Mouse (Mus musculus) hindbrain, embryonic 14.5 days (tissue): ENCODE measurements around the gene Srarp. TPM values are rescaled to one million over a fixed set of nuclear protein-coding genes. Genes with fewer than 3 reads are reported as not detected.

Source experiments
- ATAC-seq: fragments of 200-750 bp; cut with Nextera tagmentation; 2 replicates; pipeline ENCODE4 v1.8.0; 2017; ENCODE audit warnings: moderate number of reproducible peaks, mild to moderate bottlenecking, moderate TSS enrichment, moderate library complexity; ENCODE audit not compliant: low FRiP score
- DNase-seq: peaks from one replicate; pipeline ENCODE4 v3.0.0-alpha.2; 2015; ENCODE audit warnings: low spot score
- H3K27ac ChIP-seq: fragments of 300-500 bp; sonication (generic); 2 replicates; pipeline ENCODE4 v1.5.1; 2014; ENCODE audit warnings: mild to moderate bottlenecking, moderate library complexity
- H3K27me3 ChIP-seq: fragments of 300-500 bp; sonication (generic); 2 replicates; pipeline ENCODE4 v1.6.1; 2014; ENCODE audit warnings: mild to moderate bottlenecking, low read length, mixed read lengths; ENCODE audit not compliant: control insufficient read depth, insufficient read depth
- H3K36me3 ChIP-seq: fragments of 300-500 bp; sonication (generic); replicated peaks from 2 replicates; pipeline ENCODE4 v1.6.1; 2014; ENCODE audit not compliant: control insufficient read depth, insufficient read depth
- H3K4me1 ChIP-seq: fragments of 300-500 bp; sonication (generic); replicated peaks from 2 replicates; pipeline ENCODE4 v1.6.1; 2014; ENCODE audit warnings: antibody characterized with exemption, low read length, mixed read lengths; ENCODE audit not compliant: control insufficient read depth, insufficient read depth
- H3K4me2 ChIP-seq: fragments of 300-500 bp; sonication (generic); replicated peaks from 2 replicates; pipeline ENCODE4 v1.6.1; 2014; ENCODE audit warnings: mild to moderate bottlenecking, moderate library complexity
- H3K4me3 ChIP-seq: fragments of 300-500 bp; sonication (generic); replicated peaks from 2 replicates; pipeline ENCODE4 v1.5.1; 2014; ENCODE audit warnings: mild to moderate bottlenecking, low read length
- H3K9ac ChIP-seq: fragments of 300-500 bp; sonication (generic); 2 replicates; pipeline ENCODE4 v1.6.1; 2014
- H3K9me3 ChIP-seq: fragments of 300-500 bp; sonication (generic); 2 replicates; pipeline ENCODE4 v1.6.1; 2016; ENCODE audit warnings: low read length; ENCODE audit not compliant: control insufficient read depth
- WGBS: fragments of 180-500 bp; shearing (Covaris S2); extraction: QIAGEN DNeasy Blood & Tissue Kit; methylation state at CpG from one replicate; pipeline ENCODE4 v1.1.7; 2014; 5-methylcytosine and 5-hydroxymethylcytosine counted together
- polyA plus RNA-seq: library from polyadenylated mRNA; unstranded; fragments of >200 nt; fragmentation: Nextera tagmentation; extraction: Ambion mirVana; gene quantifications from 2 replicates; pipeline ENCODE4 v1.2.1, GENCODE M21; 2014

The Srarp gene
- polyA plus RNA-seq, 1 experiment from 2014 or later = 0.29 TPM

DNA sequence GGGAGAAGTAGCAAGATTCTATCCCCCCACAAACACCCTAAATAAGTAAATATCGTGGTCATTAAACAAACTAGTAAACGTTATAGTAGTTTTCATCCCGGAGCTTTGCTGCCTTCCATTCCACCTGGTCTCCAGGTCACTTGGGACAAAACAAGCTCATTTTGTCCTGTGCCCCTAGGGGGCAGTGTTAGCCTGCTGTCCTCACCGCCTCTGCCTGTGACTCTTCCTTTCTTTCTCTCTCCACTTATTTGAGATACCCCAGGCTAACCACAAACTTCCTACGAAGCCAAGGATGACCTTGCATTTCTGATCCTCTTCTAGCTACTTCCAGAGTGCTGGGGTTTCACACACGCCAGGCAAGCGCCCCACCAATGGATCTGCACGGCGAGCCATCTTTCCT, 4.9 kb downstream of the Srarp start:
- Histone ChIP-seq H3K4me3 (no peak overlapping the region), H3K36me3 (no peaks in the 10 kb centered on the region), H3K4me1 (no peaks in the 10 kb centered on the region; the same call in 1 of the 2 replicates), H3K9ac (no peak overlapping the region), H3K27ac (no peak overlapping the region), H3K4me2 (no peak overlapping the region), H3K9me3 (no peaks in the 10 kb centered on the region), H3K27me3 (no peaks in the 10 kb centered on the region)
- ATAC-seq (no peak), DNase-seq (peak; percentile 61)
- 48% methylated on average over 9 of the region's 9 CpGs for WGBS

GRCm38 (mm10) chr4:141429847-141430246, 6.1 kb downstream of the Srarp start:
- Histone ChIP-seq H3K4me2 (no peak overlapping the region), H3K4me1 (no peaks in the 10 kb centered on the region; the same call in 1 of the 2 replicates), H3K27me3 (no peaks in the 10 kb centered on the region), H3K4me3 (no peak overlapping the region), H3K9me3 (no peaks in the 10 kb centered on the region), H3K9ac (no peak overlapping the region), H3K27ac (no peak overlapping the region), H3K36me3 (no peaks in the 10 kb centered on the region)
- ATAC-seq = no peak
- WGBS = 52% methylated on average over 9 of the region's 9 CpGs
- no peak for DNase-seq

GRCm38 (mm10) chr4:141429381-141429780, 6.5 kb downstream of the Srarp start:
- 81% methylated on average over 6 of the region's 6 CpGs for WGBS
- DNase-seq = no peak
- ATAC-seq = no peak
- no peaks in the 10 kb centered on the region; the same call in 1 of the 2 replicates for H3K4me1 ChIP-seq
- H3K27me3 ChIP-seq = no peaks in the 10 kb centered on the region
- no peak overlapping the region for H3K4me3 ChIP-seq
- H3K9ac ChIP-seq = no peak overlapping the region
- no peaks in the 10 kb centered on the region for H3K36me3 ChIP-seq
- H3K9me3 ChIP-seq = no peaks in the 10 kb centered on the region
- no peak overlapping the region for H3K4me2 ChIP-seq
- H3K27ac ChIP-seq = no peak overlapping the region

DNA sequence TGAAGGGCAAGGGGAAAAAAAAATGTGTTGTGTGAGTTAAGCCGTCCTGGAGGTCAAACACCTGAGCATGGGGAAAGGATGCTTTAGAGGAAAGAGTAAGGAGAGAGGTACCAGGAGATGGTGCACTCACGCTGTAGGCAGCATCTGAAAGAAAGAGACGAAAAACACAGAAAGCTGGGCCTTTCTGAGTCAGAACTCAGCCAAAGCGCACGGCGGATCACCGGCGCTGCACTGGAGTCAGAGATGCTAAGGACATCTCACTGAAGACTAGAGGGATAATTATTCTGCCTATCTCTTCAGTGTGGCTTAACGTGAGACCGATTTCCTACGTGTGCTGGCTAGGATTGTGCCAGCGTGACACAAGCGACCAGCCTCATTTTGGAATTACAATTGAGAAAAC, 8.0 kb downstream of the Srarp start:
- H3K36me3 ChIP-seq = no peaks in the 10 kb centered on the region
- no peak overlapping the region for H3K4me2 ChIP-seq
- no peaks in the 10 kb centered on the region for H3K9me3 ChIP-seq
- no peak for ATAC-seq
- no peak for DNase-seq
- no peak overlapping the region for H3K27ac ChIP-seq
- H3K27me3 ChIP-seq = no peaks in the 10 kb centered on the region
- no peak overlapping the region for H3K9ac ChIP-seq
- H3K4me3 ChIP-seq = no peak overlapping the region
- WGBS = 87% methylated on average over 13 of the region's 13 CpGs
- H3K4me1 ChIP-seq = no peaks in the 10 kb centered on the region; the same call in 1 of the 2 replicates

GRCm38 (mm10) chr4:141426796-141427745, 8.8 kb downstream of the Srarp start:
- 83% methylated on average over 10 of the region's 10 CpGs for WGBS
- Histone ChIP-seq H3K9ac (no peak overlapping the region), H3K36me3 (no peaks in the 10 kb centered on the region), H3K27ac (no peak overlapping the region), H3K9me3 (no peaks in the 10 kb centered on the region), H3K27me3 (no peaks in the 10 kb centered on the region), H3K4me1 (no peaks in the 10 kb centered on the region; the same call in 1 of the 2 replicates), H3K4me2 (0 out of 2 replicates have a peak overlapping the region, but pooled peaks have one; percentile 86), H3K4me3 (no peak overlapping the region)
- no peak for ATAC-seq
- DNase-seq = no peak

- Histone ChIP-seq H3K4me1 (no peaks in the 10 kb centered on the region; the same call in 1 of the 2 replicates), H3K9me3 (no peaks in the 10 kb centered on the region), H3K27ac (peak overlapping the region; percentile 28; the same call in 1 of the 2 replicates), H3K4me3 (peak overlapping the region; percentile 43), H3K9ac (peak overlapping the region; percentile 60), H3K27me3 (no peaks in the 10 kb centered on the region), H3K36me3 (no peaks in the 10 kb centered on the region), H3K4me2 (peak overlapping the region; percentile 86)
- WGBS = 4% methylated on average over 36 of the region's 36 CpGs
- peak; percentile 66 for DNase-seq
- peak; percentile 90 for ATAC-seq
Observed at GRCm38 (mm10) chr4:141425484-141426479, 10.1 kb downstream of the Srarp start.

DNA sequence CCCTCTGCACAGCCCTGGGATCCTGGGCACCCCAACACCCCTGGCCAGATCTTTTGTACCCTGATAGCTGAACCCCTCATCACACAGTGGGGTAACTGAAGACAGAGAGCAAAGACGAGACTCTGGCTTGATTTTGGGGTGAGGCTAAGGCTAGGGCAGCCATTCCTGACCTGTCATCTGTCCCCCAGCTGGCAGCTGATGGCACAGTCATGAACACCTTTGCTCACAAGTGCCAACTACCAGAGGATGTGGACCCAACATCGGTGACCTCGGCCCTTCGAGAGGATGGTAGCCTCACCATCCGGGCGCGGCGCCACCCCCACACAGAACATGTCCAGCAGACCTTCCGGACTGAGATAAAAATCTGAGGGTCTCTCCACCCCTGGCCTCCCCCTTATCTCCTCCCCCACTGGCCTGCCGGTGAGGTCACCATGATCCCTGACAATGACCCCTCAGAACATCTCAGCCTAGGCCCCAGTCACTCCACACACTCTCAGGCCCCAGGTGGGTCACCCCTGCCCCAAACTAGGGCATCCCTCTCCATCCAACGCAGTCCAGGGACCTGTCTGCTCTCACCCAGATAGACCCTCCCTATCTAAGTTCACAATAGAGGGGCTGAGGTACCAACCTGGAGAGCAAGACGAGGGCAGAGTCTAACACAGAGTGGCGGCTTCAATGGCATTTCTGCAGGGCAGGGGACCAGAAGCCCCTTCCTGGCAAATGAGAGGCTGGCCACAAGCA, 12.0 kb downstream of the Srarp start:
- ATAC-seq = no peak
- Histone ChIP-seq H3K9ac (no peak overlapping the region), H3K27me3 (no peaks in the 10 kb centered on the region), H3K36me3 (no peaks in the 10 kb centered on the region), H3K4me2 (no peak overlapping the region), H3K27ac (no peak overlapping the region), H3K9me3 (no peaks in the 10 kb centered on the region), H3K4me1 (no peaks in the 10 kb centered on the region; the same call in 1 of the 2 replicates), H3K4me3 (no peak overlapping the region)
- WGBS = 89% methylated on average over 13 of the region's 13 CpGs
- no peak for DNase-seq

DNA sequence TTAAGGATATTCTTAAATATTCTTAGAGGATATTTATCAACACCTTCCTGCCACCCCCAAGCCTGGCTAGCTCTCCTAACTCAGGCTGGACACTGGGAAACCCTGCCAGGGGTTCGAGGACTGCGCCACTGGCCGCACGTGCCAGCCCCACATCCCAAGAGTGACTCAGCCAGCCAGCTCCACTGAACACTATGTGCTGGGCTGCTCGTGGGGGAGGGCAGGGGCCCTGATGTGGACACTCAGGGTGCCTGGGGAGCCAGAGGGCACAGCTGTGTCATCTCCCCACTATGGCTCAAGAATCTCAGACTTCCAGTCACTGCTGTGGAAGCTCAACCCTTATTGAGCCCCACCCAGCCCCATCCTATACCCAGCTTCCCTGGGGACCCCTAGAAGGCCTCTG, 12.6 kb downstream of the Srarp start:
- 74% methylated on average over 5 of the region's 5 CpGs for WGBS

More for the DNA sequence above, 12.6 kb downstream of the Srarp start:
- Histone ChIP-seq H3K27me3 (no peaks in the 10 kb centered on the region), H3K4me2 (no peak overlapping the region), H3K4me3 (no peak overlapping the region), H3K36me3 (no peaks in the 10 kb centered on the region), H3K9ac (no peak overlapping the region), H3K9me3 (no peaks in the 10 kb centered on the region), H3K4me1 (no peaks in the 10 kb centered on the region; the same call in 1 of the 2 replicates), H3K27ac (no peak overlapping the region)
- no peak for ATAC-seq
- DNase-seq = no peak
